Mouse (Mus musculus) adipocyte (in vitro differentiated cells): ENCODE measurements around the gene Zfp60.
A peak's percentile ranks its signal among the peaks of the same experiment; 100 is the strongest.

Experiments
- DNase-seq: peaks from one replicate; pipeline ENCODE4 v3.0.0-alpha.2; 2016; ENCODE audit warnings: low spot score

Zfp60 gene

DNA sequence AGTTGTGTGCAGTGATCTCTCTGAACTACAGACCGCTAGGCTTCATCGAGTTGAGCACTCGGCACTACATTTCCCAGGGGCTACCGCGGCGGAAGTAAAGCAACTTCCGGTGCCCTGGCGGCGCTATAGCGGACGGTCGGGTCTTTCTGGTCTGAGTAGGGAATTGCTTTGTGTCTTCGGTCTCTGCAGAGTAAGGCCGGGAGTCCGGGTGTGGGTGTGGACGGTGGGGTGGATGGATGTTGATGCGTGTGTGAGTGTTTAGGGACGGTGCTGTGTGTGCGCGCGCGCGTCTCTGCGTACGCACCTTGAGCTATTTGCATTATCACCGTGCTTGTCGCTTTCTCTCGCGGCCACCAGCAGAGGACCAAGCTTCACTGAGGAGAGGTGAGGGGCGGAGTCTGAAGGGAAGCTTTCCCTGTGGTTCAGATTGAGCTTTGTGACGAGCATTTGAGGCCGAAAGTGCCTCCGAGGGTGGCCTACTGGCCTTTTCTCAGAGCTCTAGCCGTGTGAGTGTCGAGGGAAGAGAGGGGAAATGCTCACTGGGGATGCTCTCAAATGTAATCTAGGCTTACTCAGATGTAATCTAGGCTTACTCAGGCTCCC is at the start of gene Zfp60:
Gene Zfp60, plus strand, starts transcription at position 109 of the 603 bp plus-strand sequence.
- peak; percentile 83 for DNase-seq

GRCm38 (mm10) chr7:27683218-27683617 is 48.0 kb upstream of the Zfp60 start:
- DNase-seq = no peak

DNA sequence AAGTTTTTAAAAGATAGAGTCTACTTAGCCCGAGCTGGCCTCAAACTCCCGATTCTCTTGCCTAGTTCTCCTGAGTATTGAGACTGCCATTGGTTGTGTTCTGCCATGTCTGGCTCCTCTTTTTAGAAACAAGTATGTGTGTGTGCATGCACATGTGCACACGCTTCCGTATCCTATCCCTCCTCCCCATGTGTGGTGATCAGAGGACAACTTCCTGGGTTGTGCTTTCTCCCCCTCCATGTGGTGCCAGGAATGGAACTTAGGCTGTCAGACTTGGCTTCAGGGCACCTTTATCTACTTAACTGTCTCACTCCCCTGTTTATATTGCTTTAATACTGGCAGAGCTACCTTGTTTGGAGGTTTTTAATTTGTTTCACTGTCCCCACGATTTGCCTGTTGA is 46.0 kb upstream of the Zfp60 start:
- DNase-seq = no peak

DNA sequence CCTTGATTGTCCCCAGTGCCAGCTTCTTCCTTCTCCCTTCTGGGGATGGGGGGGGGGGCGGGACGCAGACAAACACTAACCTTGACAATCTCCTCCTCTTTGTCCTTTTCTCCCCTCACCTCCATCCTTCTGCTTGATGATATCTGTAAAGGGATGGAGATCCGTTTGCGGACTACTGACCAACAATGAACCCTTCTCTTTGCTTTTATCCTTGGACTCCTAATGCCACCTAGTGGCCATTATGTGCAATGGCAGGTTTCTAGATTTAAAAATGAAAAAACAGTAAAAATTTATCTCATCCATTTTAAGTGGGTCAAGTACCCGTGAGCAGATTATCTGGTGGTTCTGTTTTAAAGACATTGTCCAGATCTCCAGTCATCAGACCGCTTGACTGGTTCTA is 45.5 kb upstream of the Zfp60 start:
- DNase-seq = peak; percentile 37

DNA sequence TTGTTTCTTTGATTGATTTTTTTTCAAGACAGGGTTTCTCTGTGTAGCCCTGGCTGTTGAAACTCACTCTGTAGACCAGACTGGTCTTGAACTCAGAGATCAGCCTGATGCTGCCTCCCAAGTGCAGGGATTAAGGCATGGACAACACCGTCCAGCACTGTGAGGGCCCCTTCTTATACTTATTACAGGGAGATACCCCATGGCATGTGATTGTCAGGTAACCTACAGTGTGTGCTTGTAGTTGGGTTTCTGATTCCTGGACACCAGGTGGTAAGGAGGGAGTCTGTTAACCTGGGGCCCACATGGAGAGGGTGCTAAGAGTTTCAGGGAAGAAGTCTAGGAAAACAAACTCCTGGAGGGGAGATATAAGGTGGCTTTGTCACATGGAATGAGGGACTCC is 44.1 kb upstream of the Zfp60 start:
- no peak for DNase-seq

DNA sequence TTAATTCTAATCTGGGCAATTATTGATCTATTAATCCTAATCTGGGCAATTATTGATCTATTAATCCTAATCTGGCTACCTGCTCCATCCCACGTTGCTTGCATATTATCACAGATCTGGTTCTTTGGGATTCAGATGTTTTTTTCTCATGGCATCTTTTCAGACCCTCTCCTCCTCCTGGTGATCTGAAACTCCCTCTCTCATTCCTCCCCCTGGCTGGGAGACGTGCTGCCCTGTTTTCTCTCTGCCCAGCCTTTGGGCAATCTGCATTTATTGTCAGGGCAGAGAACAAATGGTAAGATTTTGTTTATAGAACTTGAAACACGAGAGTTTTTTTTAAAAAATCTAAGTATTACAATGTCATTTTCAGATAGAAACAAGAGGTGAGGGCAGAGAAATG is 43.4 kb upstream of the Zfp60 start:
- no peak for DNase-seq

DNA sequence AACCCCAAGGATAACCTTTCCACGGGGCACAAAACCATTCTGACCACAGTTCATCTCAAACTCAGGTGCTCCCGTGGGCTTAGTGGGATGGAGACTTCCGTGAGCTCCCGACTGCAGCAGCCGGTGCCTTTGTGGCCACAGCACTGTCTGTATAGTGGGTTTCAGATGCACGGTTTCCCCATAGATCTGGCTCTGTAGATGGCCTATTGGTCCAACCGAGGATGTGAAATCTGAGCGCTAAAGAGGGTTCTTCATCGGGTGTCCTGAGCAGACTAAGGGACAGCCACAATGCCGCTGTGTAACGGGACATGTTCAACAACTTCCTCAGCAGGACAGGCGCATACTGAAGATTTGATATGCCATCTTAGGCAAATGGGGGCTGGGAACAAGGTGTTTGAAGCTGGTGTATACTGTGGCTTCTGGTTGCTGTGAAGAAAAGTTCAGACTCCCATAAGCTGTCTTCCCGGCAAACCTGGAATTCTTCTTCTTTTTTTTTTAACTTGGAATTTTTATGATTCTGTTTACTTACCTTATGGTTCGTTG is 42.9 kb upstream of the Zfp60 start:
- DNase-seq = no peak

DNA sequence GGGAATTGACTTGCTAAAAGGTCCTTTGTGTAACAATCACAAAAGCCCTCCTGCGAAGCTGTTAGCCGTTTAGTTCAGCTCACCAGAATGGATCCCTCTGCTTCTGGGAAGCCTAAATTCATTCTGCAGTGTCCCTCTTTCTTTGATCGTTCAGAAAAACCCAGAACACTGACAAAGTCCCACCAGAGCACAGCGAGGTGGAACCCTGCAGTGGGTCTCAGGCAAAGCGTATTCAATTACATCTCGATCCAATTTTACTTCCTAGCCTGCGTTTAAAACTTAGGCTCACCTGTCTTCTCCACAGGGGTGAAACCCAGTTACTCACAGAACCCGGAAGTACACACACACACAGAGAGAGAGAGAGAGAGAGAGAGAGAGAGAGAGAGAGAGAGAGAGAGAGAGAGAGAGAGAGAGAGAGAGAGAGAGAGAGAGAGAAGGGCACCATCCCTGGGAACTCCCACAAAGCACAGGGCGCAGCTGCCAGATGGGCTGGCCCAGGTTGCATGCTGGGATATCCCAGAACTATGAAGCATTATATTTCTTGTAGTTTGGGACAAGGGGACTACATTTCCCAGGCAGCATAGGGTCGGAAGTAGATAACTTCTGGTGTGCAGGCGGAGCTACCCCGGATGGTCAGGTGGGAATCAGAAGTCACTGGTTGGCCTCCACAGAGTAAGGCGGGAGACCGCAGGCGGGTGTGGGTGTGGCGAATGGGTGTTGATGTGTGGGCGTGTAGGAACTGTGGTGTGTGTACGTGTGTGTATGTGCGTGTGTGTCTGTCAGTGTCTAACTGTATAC is 42.2 kb upstream of the Zfp60 start, which contains the start of gene Zfp607b:
Gene Zfp607b, plus strand, starts transcription at position 526 of the 798 bp plus-strand sequence.
- peak; percentile 92 for DNase-seq

GRCm38 (mm10) chr7:27691076-27691475 is 40.1 kb upstream of the Zfp60 start:
- DNase-seq = peak; percentile 29

- no peak for DNase-seq
Measured at GRCm38 (mm10) chr7:27696711-27697110, 34.5 kb upstream of the Zfp60 start.

- DNase-seq = no peak
Measured at GRCm38 (mm10) chr7:27710402-27710801, 20.8 kb upstream of the Zfp60 start.

GRCm38 (mm10) chr7:27721951-27722350 is 9.2 kb upstream of the Zfp60 start:
- no peak for DNase-seq

DNA sequence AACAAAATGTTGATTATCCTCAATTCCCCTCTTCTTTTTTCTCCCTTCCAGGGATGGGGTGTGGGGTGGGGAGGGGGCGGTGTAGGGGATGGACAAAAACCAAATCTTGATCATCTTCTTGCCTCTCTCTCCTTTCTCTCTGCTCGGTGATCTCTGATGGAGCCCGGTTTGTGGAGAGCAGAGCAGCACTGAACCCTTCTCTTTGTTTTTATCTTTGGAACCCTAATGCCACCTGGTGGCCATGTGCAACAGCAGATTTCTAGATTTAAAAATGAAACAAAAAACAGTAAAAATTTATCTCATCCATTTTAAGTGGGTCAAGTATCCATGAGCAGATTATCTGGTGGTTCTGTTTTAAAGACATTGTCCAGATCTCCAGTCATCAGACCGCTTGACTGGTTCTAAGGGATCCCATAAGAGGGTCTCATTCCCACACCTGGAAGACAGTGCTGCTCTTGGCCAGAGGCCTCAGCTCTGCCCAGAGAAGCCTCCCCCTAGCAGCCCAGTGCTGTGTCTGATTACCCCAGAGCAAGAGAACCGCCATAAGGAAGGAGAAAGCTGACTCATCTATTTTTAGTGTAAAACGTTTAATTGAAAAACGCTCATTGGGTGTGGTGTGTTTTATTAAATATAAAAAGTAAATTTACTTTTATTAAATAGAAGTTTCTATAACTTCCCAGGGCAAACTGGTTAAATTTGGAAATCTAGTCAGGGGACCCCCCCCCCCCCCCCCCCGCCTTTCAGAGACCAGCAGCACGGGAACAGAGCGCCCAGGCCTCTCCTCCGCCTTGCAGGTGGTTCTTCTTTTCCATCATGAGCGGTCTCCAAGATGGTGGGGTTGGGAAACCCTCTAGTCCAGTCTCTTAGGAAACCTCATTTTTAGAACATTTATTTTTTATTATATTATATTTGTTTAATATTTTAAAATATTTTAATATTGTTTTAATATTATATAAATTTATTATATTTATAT is 5.3 kb upstream of the Zfp60 start:
- peak; percentile 69 for DNase-seq

DNA sequence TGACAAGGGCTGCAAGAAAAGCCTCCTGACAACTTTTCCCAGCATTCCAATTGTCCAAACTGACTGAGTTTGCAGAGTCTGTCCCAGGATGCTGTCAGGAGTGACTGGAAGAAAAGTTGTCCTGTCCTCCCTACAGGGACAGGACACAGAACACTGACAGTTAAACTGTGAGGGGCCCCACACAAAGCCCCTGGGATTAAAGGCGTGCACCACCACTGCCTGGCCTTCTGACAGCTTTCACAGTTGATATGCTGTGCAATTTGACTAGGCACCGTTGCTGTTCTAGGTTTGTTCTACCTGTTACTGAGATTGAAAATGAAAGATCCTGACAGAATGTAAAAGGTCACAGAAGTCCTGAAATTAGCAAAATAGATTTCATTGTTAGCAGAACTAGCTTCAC is 3.7 kb upstream of the Zfp60 start:
- DNase-seq = no peak

GRCm38 (mm10) chr7:27731946-27732345 is 757 bp downstream of the Zfp60 start:
- peak; percentile 7 for DNase-seq

- no peak for DNase-seq
Measured at GRCm38 (mm10) chr7:27732508-27732907, 1.3 kb downstream of the Zfp60 start.

DNA sequence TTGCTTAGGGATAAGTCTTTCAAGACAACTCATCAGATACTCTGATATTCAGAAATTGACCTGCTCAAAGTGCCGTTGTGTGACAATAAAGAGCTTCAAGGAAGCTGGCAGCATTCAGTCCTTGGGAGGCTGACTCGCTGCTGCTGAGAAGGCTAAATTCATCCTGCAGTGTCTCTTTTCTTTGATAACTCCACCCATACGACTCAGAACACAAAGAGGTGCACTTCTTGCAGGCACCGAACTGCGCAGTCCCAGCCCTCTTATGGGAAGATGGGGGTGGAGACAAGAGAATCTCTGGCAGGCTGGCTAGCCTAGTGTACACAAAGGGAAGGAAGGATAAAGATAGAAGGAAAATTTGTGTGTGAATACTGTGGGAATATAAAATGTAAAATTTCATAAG is 4.3 kb downstream of the Zfp60 start:
- no peak for DNase-seq

GRCm38 (mm10) chr7:27756351-27757047 is 25.3 kb downstream of the Zfp60 start:
- DNase-seq = no peak

- no peak for DNase-seq
Measured at GRCm38 (mm10) chr7:27757048-27757375, 25.8 kb downstream of the Zfp60 start.

DNA sequence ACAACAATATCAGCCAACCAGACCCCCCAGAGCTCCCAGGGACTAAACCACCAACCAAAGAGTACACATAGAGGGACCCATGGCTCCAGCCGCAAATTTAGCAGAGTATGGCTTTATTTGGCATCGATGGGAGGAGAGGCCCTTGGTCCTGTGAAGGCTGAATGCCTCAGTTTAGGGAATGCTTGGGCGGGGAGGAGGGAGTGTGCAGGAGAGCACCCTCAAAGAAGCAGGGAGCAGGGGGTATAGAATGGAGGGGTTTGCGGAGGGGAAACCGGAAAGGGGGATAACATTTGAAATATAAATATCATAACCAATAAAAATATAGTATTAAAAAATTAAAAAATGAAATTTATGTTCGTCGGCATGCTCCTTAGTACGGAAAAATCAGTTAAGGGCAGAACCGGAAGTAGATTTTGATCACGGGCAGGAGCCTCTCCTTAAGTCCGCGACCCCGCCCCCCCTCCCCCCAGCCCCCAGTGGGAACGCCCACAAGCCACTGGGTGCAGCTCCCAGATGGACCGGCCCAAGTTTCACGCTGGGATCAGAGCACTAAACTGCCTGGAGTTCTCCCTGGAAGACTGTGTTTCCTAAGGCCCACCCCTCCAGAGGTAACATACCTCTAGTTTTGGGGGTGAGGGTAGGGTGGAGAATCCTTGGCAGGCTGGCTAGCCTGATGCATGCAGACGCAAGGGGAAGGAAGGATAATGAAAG is 34.1 kb downstream of the Zfp60 start:
- DNase-seq = no peak

- DNase-seq = peak; percentile 34
Measured at GRCm38 (mm10) chr7:27789306-27789705, 58.1 kb downstream of the Zfp60 start.
